Mouse (Mus musculus) CD4-positive naive resting alpha-beta T cell, adult 57 days (primary cell): Measurements from ENCODE around the gene Cib2. TPM values are rescaled to one million over a fixed set of nuclear protein-coding genes. Genes with fewer than 3 reads are reported as not detected.

Experiments used
- total RNA-seq: library from RNA; stranded (reverse); gene quantifications from one replicate; pipeline ENCODE4 v1.2.4, GENCODE M21; 2023

Gene Cib2
- not detected for total RNA-seq

DNA sequence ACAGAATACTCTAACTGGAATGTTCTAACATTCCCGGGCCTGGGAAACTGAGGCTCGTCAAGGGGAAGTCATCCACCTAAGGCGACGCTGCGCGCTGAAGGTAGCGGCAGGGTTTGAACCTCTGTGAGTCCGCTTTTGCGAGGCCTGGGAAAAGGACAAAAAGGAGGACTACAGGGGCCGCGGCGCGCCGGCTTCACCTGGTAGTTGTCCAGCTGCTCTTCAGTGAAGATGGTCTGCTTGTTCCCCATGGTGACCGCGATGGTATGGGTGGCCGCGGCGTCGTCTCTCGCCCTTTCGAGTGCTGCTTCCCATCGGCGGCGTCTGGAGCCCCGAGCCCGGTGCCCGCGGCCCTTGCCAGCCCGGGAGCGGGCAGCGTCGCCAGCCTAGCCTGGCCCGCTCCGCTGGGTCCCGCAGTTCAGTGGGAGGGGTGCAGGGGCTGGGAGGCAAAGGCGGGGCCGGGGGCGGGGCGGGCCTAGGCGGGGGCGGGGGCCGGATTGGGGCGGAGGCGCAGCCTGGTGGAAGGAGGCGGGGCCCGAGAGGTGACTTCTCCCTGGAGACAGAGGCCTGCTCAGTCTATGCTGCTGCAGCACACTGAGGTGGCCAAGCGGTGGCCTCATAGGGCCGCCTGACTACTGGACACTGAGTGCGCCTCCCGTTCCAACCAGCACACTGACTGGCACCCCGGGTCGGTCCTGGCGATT lies at the start of gene Cib2:
Cib2 (minus strand) TSS at position 448 of the 701 bp plus-strand sequence.

DNA sequence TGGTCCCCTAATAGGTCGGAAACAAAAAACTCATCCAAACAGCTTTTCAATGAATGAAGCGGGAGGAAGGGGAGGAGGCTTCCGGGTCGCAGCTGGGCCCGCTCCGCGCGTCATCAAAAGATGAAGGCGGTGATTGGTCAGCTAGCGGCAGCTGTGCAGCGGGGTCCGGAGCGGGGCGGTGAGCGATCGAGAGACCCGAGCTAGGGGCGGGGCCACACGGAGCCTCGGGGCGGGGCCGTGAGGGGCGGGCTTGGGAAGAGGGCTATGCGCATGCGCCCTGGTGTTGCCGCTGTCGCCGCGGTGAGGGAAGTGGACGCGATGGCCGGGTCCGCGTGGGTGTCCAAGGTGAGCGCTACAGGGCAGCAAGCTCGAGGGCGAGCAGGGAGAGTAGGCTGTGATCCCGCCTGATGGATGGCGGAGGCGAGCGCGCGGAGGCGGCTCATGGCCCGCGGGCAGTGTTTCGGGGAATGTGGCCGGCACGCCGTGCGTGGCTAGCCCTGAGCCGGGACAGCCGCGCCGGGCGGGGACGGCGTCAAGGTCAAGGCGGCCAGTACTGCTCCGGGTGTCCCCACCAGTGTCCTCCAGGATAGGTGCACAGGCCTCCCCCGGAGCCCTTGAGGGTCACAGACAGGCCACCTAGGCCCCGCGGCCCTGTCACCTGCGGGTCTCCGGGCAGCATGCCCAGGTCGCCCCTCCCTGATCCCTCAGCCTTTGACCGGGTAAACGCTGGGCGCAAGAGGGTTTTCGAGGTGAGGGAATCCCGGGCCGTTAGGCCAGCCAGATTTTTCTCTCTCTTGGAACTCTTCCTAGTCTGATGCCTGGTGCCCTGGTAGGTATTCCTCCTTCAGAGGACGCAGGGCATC lies 26.4 kb upstream of the Cib2 start, which contains the start of gene Idh3a:
Idh3a (plus strand) TSS at position 136 of the 863 bp plus-strand sequence.

GRCm38 (mm10) chr9:54538684-54539083 lies 21.3 kb downstream of the Cib2 start, which contains the start of gene Sh2d7:
TSS of gene Sh2d7 (plus strand) at chr9:54538984.

GRCm38 (mm10) chr9:54501453-54502110 lies 58.4 kb downstream of the Cib2 start, which contains the start of gene Dmxl2:
TSS of gene Dmxl2 (minus strand) at chr9:54501626.

Other genes with a start within 250 kb of the Cib2 start
- 0.56 TPM for gene Dmxl2, start 58.6 kb downstream of the Cib2 start, total RNA-seq
- gene Sh2d7, start 21.2 kb downstream of the Cib2 start, total RNA-seq = not detected
- 41.4 TPM for gene Idh3a, start 26.1 kb upstream of the Cib2 start, total RNA-seq
- gene Acsbg1, start 101.7 kb upstream of the Cib2 start, total RNA-seq = 9.2 TPM
- 15.8 TPM for gene Dnaja4, start 138.7 kb upstream of the Cib2 start, total RNA-seq
- 46.5 TPM for gene Wdr61, start 174.3 kb upstream of the Cib2 start, total RNA-seq
- gene Crabp1, start 204.5 kb upstream of the Cib2 start, total RNA-seq = not detected